ENCODE assay signal across 8 mouse cellular contexts in the genomic region with DNA sequence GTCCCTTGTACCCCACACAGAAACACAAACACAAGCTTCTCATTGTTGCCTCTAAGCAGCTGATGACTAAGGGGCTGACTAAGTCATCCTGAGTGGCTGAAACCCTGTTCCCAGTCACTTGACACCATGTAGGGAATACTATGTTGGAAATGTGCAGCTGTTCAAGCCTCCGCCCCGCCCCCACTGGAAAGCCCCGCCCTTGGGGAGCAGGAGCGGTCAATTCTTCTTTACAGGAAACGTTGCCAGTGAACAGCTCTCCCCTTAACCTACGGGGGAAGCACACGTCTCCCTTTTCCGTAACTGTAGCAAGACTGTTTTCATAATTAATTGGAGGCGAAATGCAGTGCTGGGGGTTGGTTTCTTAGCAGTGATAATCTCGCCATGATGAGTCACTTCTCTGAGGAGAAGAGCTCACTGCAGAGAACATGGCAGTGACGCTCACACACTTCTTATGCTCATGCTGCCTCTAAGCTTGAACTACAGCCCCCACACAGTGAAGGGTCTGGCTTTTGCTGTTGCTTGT. TPM values are rescaled to one million over a fixed set of nuclear protein-coding genes. Genes with fewer than 3 reads are reported as not detected.
A peak's percentile ranks its signal among the peaks of the same experiment; 100 is the strongest.
DNase-seq lines count a peak whose midpoint lies in the region; TF ChIP-seq lines count a peak whose summit lies in the region.

No protein-coding gene starts in this region.

- peak; percentile 37; the same call in 1 of the 2 replicates for TF ChIP-seq EP300 in ES-Bruce4 (IDR thresholded peaks at IDR 0.05; ENCODE audit: insufficient read depth, low read depth, low read length)

- H3K27me3 ChIP-seq in ES-Bruce4 (ENCODE audit: control insufficient read depth, insufficient read depth, low read length, poor library complexity, severe bottlenecking), result no peaks in the 10 kb centered on the region
- H3K27me3 ChIP-seq in hindbrain, embryonic 10.5 days (ENCODE audit: insufficient read depth, poor library complexity, severe bottlenecking), result no peaks in the 10 kb centered on the region

- H3K36me3 ChIP-seq in ES-Bruce4 (ENCODE audit: control insufficient read depth, insufficient read depth, low read length, poor library complexity, severe bottlenecking), result no peaks in the 10 kb centered on the region
- H3K36me3 ChIP-seq in hindbrain, embryonic 10.5 days, result no peaks in the 10 kb centered on the region

- no peak for TF ChIP-seq CTCF in ES-Bruce4 (IDR thresholded peaks at IDR 0.05; ENCODE audit: low read depth, low read length)
- no peak for TF ChIP-seq CTCF in brain, embryonic 14.5 days (IDR thresholded peaks at IDR 0.05; ENCODE audit: borderline replicate concordance, extremely low read depth, insufficient read depth, insufficient read length)
- TF ChIP-seq CTCF in lung, adult 2 months (IDR thresholded peaks at IDR 0.05; ENCODE audit: insufficient read depth, low read length), result no peak
- TF ChIP-seq CTCF in olfactory bulb, adult 2 months (IDR thresholded peaks at IDR 0.05; ENCODE audit: insufficient read depth, low read depth, low read length), result no peak

- peaks cover 10% of the 10 kb centered on the region; the same call in 1 of the 2 replicates for H3K9me3 ChIP-seq in ES-Bruce4 (replicated peaks; ENCODE audit: control insufficient read depth, insufficient read depth, low read length, poor library complexity, severe bottlenecking)
- H3K9me3 ChIP-seq in hindbrain, embryonic 10.5 days, result no peaks in the 10 kb centered on the region

- peaks cover 7% of the 10 kb centered on the region for H3K4me1 ChIP-seq in ES-Bruce4 (ENCODE audit: control insufficient read depth, insufficient read depth, low read length)
- H3K4me1 ChIP-seq in hindbrain, embryonic 10.5 days (replicated peaks), result peaks cover 13% of the 10 kb centered on the region
- H3K4me1 ChIP-seq in lung, adult 2 months (ENCODE audit: control insufficient read depth, insufficient read depth, low read length), result peaks cover 2% of the 10 kb centered on the region; the same call in 1 of the 2 replicates
- peaks cover 8% of the 10 kb centered on the region for H3K4me1 ChIP-seq in olfactory bulb, adult 2 months (ENCODE audit: control insufficient read depth, insufficient read depth, low read length)

- peak; percentile 45 for TF ChIP-seq POLR2A in ES-Bruce4 (IDR thresholded peaks at IDR 0.05; ENCODE audit: insufficient read depth, low read length)
- no peak for TF ChIP-seq POLR2A in brain, embryonic 14.5 days (IDR thresholded peaks at IDR 0.05; ENCODE audit: borderline replicate concordance, extremely low read depth, insufficient read depth, insufficient read length, poor library complexity, severe bottlenecking)
- no peak for TF ChIP-seq POLR2A in lung, adult 2 months (IDR thresholded peaks at IDR 0.05; ENCODE audit: borderline replicate concordance, extremely low read depth, low read depth, low read length)
- TF ChIP-seq POLR2A in olfactory bulb, adult 2 months (IDR thresholded peaks at IDR 0.05; ENCODE audit: insufficient read depth, low read depth, low read length), result no peak

- peak overlapping the region; percentile 41 for H3K4me3 ChIP-seq in ES-Bruce4 (ENCODE audit: low read depth, low read length)
- peak overlapping the region; percentile 36 for H3K4me3 ChIP-seq in hindbrain, embryonic 10.5 days
- peak overlapping the region; percentile 44 for H3K4me3 ChIP-seq in lung, adult 2 months (replicated peaks; ENCODE audit: extremely low read depth, low read depth, low read length)
- peak overlapping the region; percentile 3 for H3K4me3 ChIP-seq in olfactory bulb, adult 2 months (ENCODE audit: insufficient read depth, low read depth, low read length)

- H3K9ac ChIP-seq in ES-Bruce4 (ENCODE audit: low read depth, poor library complexity, severe bottlenecking), result peak overlapping the region; percentile 36; the same call in 1 of the 2 replicates

- no peak overlapping the region; the same call in 1 of the 2 replicates for H3K27ac ChIP-seq in ES-Bruce4 (ENCODE audit: insufficient read depth, low read length)
- peak overlapping the region; percentile 69 for H3K27ac ChIP-seq in hindbrain, embryonic 10.5 days
- H3K27ac ChIP-seq in olfactory bulb, adult 2 months (ENCODE audit: insufficient read depth, low read depth, low read length), result peak overlapping the region; percentile 80

- DNase-seq in brain, embryonic 14.5 days (ENCODE audit: low read depth), result peak; percentile 80
- DNase-seq in frontal cortex, adult 2 months (ENCODE audit: extremely low spot score in 1 of 2, low spot score in 1 of 2), result peak; percentile 36 to 73
- DNase-seq in hindbrain, embryonic 10.5 days (ENCODE audit: low spot score), result peak; percentile 81
- peak; percentile 59 to 69 for DNase-seq in layer of hippocampus, adult 8-10 months (ENCODE audit: low spot score in 2 of 2)
- DNase-seq in lung, adult 2 months, result peak; percentile 77
- DNase-seq in urinary bladder, adult 18-20 months (ENCODE audit: low spot score in 2 of 2), result peak; percentile 59 to 64

- WGBS in hindbrain, embryonic 10.5 days, result 21% methylated on average over 11 of the region's 11 CpGs
- 2% methylated on average over 11 of the region's 11 CpGs for WGBS in lung, adult 2 months
- WGBS in olfactory bulb, adult 2 months, result 4% methylated on average over 11 of the region's 11 CpGs

RNA-seq across cellular contexts. Expression of a gene that starts 27.7 kb away (rescaled TPM):
- polyA plus RNA-seq in ES-Bruce4 (2011; ENCODE audit: insufficient read depth, insufficient read length, low read depth, missing spikeins), result 75.2 and 77.5 TPM in 2 replicates
- 74.3 and 101 TPM in 2 replicates for polyA plus RNA-seq in brain, embryonic 14.5 days (2012; rRNA removed)
- 65.5 and 72.7 TPM in 2 replicates for polyA plus RNA-seq in frontal cortex, adult 2 months (2012; rRNA removed)
- 182 and 204 TPM in 2 replicates for polyA plus RNA-seq in hindbrain, embryonic 10.5 days (2016; fragmentation: Nextera tagmentation; extraction: Ambion mirVana)
- total RNA-seq in layer of hippocampus, adult 8-10 months (2022), result 100 to 1,000 TPM in 2 of 4 experiments, 10 to 100 TPM in 2; 94.4 to 106 (median 99.6) TPM
- polyA plus RNA-seq in lung, adult 2 months (2012; rRNA removed), result 12.5 and 27.8 TPM in 2 replicates
- polyA plus RNA-seq in olfactory bulb, adult 2 months (2012; ENCODE audit: insufficient read depth, insufficient read length, low replicate concordance, missing spikeins), result not detected in 2 replicates

RNA-seq across cellular contexts. Expression of a gene that starts 39.5 kb away (rescaled TPM):
- polyA plus RNA-seq in ES-Bruce4 (2011; ENCODE audit: insufficient read depth, insufficient read length, low read depth, missing spikeins), result 103 and 117 TPM in 2 replicates
- 81.8 and 84.4 TPM in 2 replicates for polyA plus RNA-seq in brain, embryonic 14.5 days (2012; rRNA removed)
- 39.4 and 48.0 TPM in 2 replicates for polyA plus RNA-seq in frontal cortex, adult 2 months (2012; rRNA removed)
- 182 and 191 TPM in 2 replicates for polyA plus RNA-seq in hindbrain, embryonic 10.5 days (2016; fragmentation: Nextera tagmentation; extraction: Ambion mirVana)
- total RNA-seq in layer of hippocampus, adult 8-10 months (2022), result 10 to 100 TPM; 41.7 to 53.5 (median 47.1) TPM
- 14.4 and 17.0 TPM in 2 replicates for polyA plus RNA-seq in lung, adult 2 months (2012; rRNA removed)
- polyA plus RNA-seq in olfactory bulb, adult 2 months (2012; ENCODE audit: insufficient read depth, insufficient read length, low replicate concordance, missing spikeins), result not detected in 2 replicates
